Mouse (Mus musculus): ENCODE results near the gene Lrrc4. TPM values are rescaled to one million over a fixed set of nuclear protein-coding genes. Genes with fewer than 3 reads are reported as not detected.

Lrrc4 gene
- total and polyA plus RNA-seq, 3 experiments: 0.11 TPM; not detected in 2

DNA sequence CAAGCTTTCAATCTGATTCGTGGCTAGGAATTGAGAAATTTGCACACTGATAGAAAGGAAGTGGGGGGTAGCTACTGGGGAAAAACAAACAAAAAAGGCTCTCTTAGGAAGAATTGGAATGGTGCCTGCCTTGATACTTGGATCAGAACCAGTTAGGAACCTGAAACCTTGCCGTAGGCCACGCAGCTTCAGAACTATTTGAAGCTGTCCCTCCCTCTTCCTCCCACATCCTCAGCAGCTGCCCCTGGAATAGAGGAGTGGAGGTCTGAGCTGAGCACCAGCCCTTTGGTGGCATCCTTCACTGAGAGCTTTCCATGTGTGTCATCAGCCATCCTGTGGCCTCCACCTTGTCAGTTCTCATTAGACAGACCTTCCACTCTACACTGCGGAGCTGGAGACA is 14.1 kb upstream of the Lrrc4 start:
- Histone ChIP-seq H3K27me3 (ENCODE audit: insufficient read depth, low read length) (no peaks in the 10 kb centered on the region), H3K4me3 (ENCODE audit: low read depth, low read length) (no peak overlapping the region), H3K9me3 (replicated peaks) (no peaks in the 10 kb centered on the region), H3K36me3 (replicated peaks) (peaks cover 65% of the 10 kb centered on the region), H3K4me1 (ENCODE audit: insufficient read depth, low read depth, low read length) (peaks cover 4% of the 10 kb centered on the region; the same call in 1 of the 2 replicates)
- TF ChIP-seq GATA2 (IDR thresholded peaks at IDR 0.05; ENCODE audit: borderline replicate concordance, low read depth, low read length): no peak
- TF ChIP-seq CTCF (IDR thresholded peaks at IDR 0.05; ENCODE audit: low read depth, low read length): no peak
- TF ChIP-seq POLR2AphosphoS5 (IDR thresholded peaks at IDR 0.05; ENCODE audit: insufficient replicate concordance, low read depth, low read length): no peak
- TF ChIP-seq GATA1 (IDR thresholded peaks at IDR 0.05; ENCODE audit: borderline replicate concordance, low read length): no peak
- TF ChIP-seq TAL1 (conservative IDR thresholded peaks at IDR 0.05; ENCODE audit: low read depth, low read length): no peak
- no peak for ATAC-seq (ENCODE audit: extremely low read depth, insufficient number of reproducible peaks, low FRiP score, poor library complexity, severe bottlenecking)
- DNase-seq (ENCODE audit: low spot score): no peak

DNA sequence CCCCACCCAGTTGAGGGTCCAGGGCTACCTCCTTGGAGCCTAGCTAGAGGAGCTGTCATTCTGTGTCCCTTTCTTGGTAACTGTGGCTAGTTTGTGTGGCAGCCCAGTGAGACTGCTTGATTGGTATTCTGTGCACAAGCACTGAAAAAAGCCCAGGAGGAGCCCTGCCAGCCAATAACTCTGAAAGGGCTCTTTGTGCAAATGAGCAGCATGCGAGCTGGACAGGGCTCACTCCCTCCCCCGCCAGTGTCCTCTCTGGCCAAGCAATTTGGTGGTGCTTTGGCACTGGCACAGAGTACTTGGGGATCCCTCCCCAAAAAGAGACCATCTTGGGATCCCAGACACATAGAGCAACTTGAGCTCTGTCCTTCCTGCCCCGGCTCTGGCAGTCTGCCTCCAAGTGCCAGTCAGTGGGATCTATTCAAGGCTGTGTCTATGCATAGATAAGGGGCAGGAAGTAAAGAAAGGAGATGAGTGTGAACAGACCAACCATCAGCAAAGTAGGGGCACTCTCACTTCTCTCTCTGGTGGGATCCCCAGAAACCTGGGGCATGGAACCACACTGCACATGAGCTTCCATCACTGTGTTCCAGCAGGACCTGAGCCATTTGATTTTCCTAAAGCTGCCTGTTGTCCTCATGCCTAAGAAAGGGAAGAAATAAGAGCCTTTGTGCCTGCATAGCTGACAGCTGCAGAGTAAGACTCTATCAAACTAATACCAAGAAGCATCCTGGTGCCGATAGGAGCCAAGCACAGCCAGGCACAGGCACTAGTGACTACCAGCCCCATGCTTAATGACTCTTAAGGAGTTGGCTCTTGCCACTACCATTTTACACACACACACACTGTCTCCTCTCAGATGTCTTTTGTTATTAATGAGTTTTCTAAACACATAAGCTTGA is 11.1 kb upstream of the Lrrc4 start:
- TF ChIP-seq GATA2 (IDR thresholded peaks at IDR 0.05; ENCODE audit: borderline replicate concordance, low read depth, low read length) (no peak), GATA1 (IDR thresholded peaks at IDR 0.05; ENCODE audit: borderline replicate concordance, low read length) (no peak), CTCF (IDR thresholded peaks at IDR 0.05; ENCODE audit: low read depth, low read length) (no peak), POLR2AphosphoS5 (IDR thresholded peaks at IDR 0.05; ENCODE audit: insufficient replicate concordance, low read depth, low read length) (no peak), TAL1 (conservative IDR thresholded peaks at IDR 0.05; ENCODE audit: low read depth, low read length) (no peak)
- H3K27me3 ChIP-seq (ENCODE audit: insufficient read depth, low read length): no peaks in the 10 kb centered on the region
- H3K4me1 ChIP-seq (ENCODE audit: insufficient read depth, low read depth, low read length): no peaks in the 10 kb centered on the region
- no peak for DNase-seq (ENCODE audit: low spot score)
- no peak overlapping the region for H3K4me3 ChIP-seq (ENCODE audit: low read depth, low read length)
- no peaks in the 10 kb centered on the region for H3K9me3 ChIP-seq (replicated peaks)
- ATAC-seq (ENCODE audit: extremely low read depth, insufficient number of reproducible peaks, low FRiP score, poor library complexity, severe bottlenecking): no peak
- peaks cover 46% of the 10 kb centered on the region for H3K36me3 ChIP-seq (replicated peaks)

- TF ChIP-seq GATA1 (IDR thresholded peaks at IDR 0.05; ENCODE audit: borderline replicate concordance, low read length): no peak
- no peak for TF ChIP-seq CTCF (IDR thresholded peaks at IDR 0.05; ENCODE audit: low read depth, low read length)
- no peak for TF ChIP-seq POLR2AphosphoS5 (IDR thresholded peaks at IDR 0.05; ENCODE audit: insufficient replicate concordance, low read depth, low read length)
- TF ChIP-seq TAL1 (conservative IDR thresholded peaks at IDR 0.05; ENCODE audit: low read depth, low read length): no peak
- TF ChIP-seq GATA2 (IDR thresholded peaks at IDR 0.05; ENCODE audit: borderline replicate concordance, low read depth, low read length): no peak
- Histone ChIP-seq H3K27me3 (ENCODE audit: insufficient read depth, low read length) (no peaks in the 10 kb centered on the region), H3K4me3 (ENCODE audit: low read depth, low read length) (no peak overlapping the region), H3K36me3 (replicated peaks) (peaks cover 46% of the 10 kb centered on the region), H3K4me1 (ENCODE audit: insufficient read depth, low read depth, low read length) (no peaks in the 10 kb centered on the region), H3K9me3 (replicated peaks) (no peaks in the 10 kb centered on the region)
- DNase-seq (ENCODE audit: low spot score): no peak
- ATAC-seq (ENCODE audit: extremely low read depth, insufficient number of reproducible peaks, low FRiP score, poor library complexity, severe bottlenecking): no peak
These were observed 10.0 kb upstream of the Lrrc4 start for GRCm38 (mm10) chr6:28841569-28841968.

DNA sequence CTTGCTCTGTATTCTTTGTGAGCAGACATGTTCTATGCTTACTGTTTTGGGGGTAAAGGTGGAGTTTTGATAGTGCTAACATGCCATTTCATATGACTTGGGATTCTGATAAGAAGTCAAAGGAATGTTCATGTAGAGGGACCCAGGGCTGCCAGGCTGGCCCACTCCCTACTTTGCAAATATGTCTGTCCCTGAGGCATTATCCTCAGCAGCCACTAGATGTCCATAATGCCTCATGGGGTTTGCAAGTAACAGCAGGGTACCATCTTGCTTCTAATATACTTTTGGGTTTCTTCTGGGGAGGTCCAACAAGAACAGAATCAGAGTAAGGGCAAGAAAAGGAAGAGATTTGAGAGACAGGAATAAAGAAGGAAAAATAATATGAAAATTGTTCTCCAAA is 5.1 kb upstream of the Lrrc4 start:
- H3K9me3 ChIP-seq (replicated peaks): peaks cover 15% of the 10 kb centered on the region
- peaks cover 49% of the 10 kb centered on the region for H3K36me3 ChIP-seq (replicated peaks)
- DNase-seq (ENCODE audit: low spot score): no peak
- TF ChIP-seq GATA2 (IDR thresholded peaks at IDR 0.05; ENCODE audit: borderline replicate concordance, low read depth, low read length) (no peak), POLR2AphosphoS5 (IDR thresholded peaks at IDR 0.05; ENCODE audit: insufficient replicate concordance, low read depth, low read length) (no peak), GATA1 (IDR thresholded peaks at IDR 0.05; ENCODE audit: borderline replicate concordance, low read length) (no peak), TAL1 (conservative IDR thresholded peaks at IDR 0.05; ENCODE audit: low read depth, low read length) (no peak), CTCF (IDR thresholded peaks at IDR 0.05; ENCODE audit: low read depth, low read length) (no peak)
- ATAC-seq (ENCODE audit: extremely low read depth, insufficient number of reproducible peaks, low FRiP score, poor library complexity, severe bottlenecking): no peak
- no peaks in the 10 kb centered on the region for H3K27me3 ChIP-seq (ENCODE audit: insufficient read depth, low read length)
- no peak overlapping the region for H3K4me3 ChIP-seq (ENCODE audit: low read depth, low read length)
- no peaks in the 10 kb centered on the region for H3K4me1 ChIP-seq (ENCODE audit: insufficient read depth, low read depth, low read length)

DNA sequence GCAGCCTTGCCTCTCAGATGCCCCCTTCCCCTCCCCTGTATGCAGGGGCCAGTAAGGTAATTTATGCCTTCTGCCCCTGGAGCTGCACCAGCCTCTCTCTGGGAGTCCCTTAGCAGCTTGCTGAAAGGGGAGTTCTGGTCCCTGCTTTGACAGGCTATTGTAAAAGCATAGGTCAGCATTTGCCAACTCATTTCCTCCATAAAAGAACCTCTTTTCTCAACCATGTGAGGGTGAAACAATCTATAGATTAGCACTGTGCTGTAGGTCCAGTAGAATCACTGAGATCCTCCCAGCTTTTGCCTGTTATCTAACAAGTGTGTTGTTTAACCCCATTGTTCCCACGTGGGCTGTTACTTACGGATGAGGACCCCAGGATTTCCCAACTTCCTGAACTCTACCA is 2.5 kb upstream of the Lrrc4 start:
- H3K9me3 ChIP-seq (replicated peaks): peaks cover 35% of the 10 kb centered on the region
- H3K36me3 ChIP-seq (replicated peaks): peaks cover 60% of the 10 kb centered on the region
- no peak overlapping the region for H3K4me3 ChIP-seq (ENCODE audit: low read depth, low read length)
- no peaks in the 10 kb centered on the region for H3K27me3 ChIP-seq (ENCODE audit: insufficient read depth, low read length)
- DNase-seq (ENCODE audit: low spot score) (no peak), ATAC-seq (ENCODE audit: extremely low read depth, insufficient number of reproducible peaks, low FRiP score, poor library complexity, severe bottlenecking) (no peak)
- TF ChIP-seq POLR2AphosphoS5 (IDR thresholded peaks at IDR 0.05; ENCODE audit: insufficient replicate concordance, low read depth, low read length): no peak
- TF ChIP-seq GATA2 (IDR thresholded peaks at IDR 0.05; ENCODE audit: borderline replicate concordance, low read depth, low read length): no peak
- TF ChIP-seq TAL1 (conservative IDR thresholded peaks at IDR 0.05; ENCODE audit: low read depth, low read length): no peak
- no peak for TF ChIP-seq CTCF (IDR thresholded peaks at IDR 0.05; ENCODE audit: low read depth, low read length)
- no peak for TF ChIP-seq GATA1 (IDR thresholded peaks at IDR 0.05; ENCODE audit: borderline replicate concordance, low read length)
- H3K4me1 ChIP-seq (ENCODE audit: insufficient read depth, low read depth, low read length): no peaks in the 10 kb centered on the region

DNA sequence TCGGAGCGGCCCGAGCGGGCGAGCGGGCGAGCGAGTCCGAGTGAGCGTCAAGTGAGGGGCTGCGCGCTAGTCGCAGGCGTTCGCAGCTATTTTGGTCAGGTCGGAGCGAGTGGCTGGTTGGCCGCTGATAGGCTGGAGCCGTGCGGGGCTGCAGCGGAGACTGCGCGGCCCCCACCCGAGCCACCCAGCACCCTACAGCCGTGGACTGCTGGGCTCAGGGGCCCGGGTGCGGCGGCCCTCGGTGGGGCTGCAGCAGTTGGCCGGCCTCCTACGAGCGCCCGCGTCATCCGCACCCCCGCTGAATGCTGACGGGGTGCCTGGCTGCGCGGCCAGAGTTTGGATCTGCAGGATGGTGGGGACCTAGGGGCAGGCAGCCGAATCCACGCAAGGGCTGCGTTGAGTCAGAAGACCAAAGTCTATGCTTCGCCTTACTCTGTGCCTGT is 1.9 kb upstream of the Lrrc4 start:
- TF ChIP-seq CTCF (IDR thresholded peaks at IDR 0.05; ENCODE audit: low read depth, low read length) (no peak), POLR2AphosphoS5 (IDR thresholded peaks at IDR 0.05; ENCODE audit: insufficient replicate concordance, low read depth, low read length) (no peak), TAL1 (conservative IDR thresholded peaks at IDR 0.05; ENCODE audit: low read depth, low read length) (no peak), GATA2 (IDR thresholded peaks at IDR 0.05; ENCODE audit: borderline replicate concordance, low read depth, low read length) (no peak), GATA1 (IDR thresholded peaks at IDR 0.05; ENCODE audit: borderline replicate concordance, low read length) (no peak)
- DNase-seq (ENCODE audit: low spot score) (no peak), ATAC-seq (ENCODE audit: extremely low read depth, insufficient number of reproducible peaks, low FRiP score, poor library complexity, severe bottlenecking) (no peak)
- Histone ChIP-seq H3K4me1 (ENCODE audit: insufficient read depth, low read depth, low read length) (no peaks in the 10 kb centered on the region), H3K36me3 (replicated peaks) (peaks cover 65% of the 10 kb centered on the region), H3K4me3 (ENCODE audit: low read depth, low read length) (no peak overlapping the region), H3K9me3 (replicated peaks) (peaks cover 35% of the 10 kb centered on the region), H3K27me3 (ENCODE audit: insufficient read depth, low read length) (no peaks in the 10 kb centered on the region)
